Mouse (Mus musculus): ENCODE results near the gene Herpud2.

Herpud2 gene

GRCm38 (mm10) chr9:25151611-25152241 is at the start of gene Herpud2:
Gene Herpud2 (minus strand): TSS chr9:25151820.
- peak; percentile 93 for DNase-seq (ENCODE audit: low spot score)

- DNase-seq (ENCODE audit: low spot score) = no peak
Measured at GRCm38 (mm10) chr9:25200987-25201386, 49.4 kb upstream of the Herpud2 start.

DNA sequence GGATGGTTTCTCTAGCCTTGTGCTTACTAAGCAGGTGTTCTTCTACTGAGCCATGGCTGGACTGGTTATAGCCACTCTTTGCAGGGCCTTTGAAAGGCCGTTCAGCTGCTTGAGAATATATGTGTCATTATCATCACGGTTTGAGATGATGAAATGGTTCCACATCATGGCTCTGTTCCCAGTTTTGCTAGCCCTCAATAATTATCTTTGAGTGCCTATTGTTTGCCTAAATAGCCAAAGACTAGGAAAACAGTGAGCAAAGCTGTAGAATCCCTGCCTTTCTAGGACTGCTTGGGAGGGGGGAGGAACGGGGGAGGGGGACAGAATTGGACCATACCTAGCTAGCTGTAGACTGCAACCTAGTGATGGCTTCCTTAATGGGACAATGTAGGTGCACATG is 48.5 kb upstream of the Herpud2 start:
- peak; percentile 17 for DNase-seq (ENCODE audit: low spot score)

DNA sequence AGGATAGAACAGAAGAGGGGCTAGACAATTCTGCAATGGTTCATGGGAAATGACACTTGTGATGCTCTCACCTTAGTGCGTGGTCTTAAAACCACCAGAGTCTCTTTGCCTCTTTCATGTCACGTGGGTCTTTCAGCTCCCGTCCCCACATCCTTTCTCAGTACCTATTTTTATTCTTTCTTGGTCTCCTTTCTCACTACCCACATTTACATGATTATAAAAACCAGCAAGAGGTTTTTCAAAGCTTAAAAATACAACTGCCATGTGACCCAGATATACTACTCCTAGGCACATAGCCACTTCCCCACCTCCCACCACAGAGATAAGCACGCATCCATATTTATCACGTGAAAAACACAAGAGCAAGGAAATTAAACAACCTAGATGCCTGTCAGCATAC is 45.1 kb upstream of the Herpud2 start:
- DNase-seq (ENCODE audit: low spot score) = no peak

DNA sequence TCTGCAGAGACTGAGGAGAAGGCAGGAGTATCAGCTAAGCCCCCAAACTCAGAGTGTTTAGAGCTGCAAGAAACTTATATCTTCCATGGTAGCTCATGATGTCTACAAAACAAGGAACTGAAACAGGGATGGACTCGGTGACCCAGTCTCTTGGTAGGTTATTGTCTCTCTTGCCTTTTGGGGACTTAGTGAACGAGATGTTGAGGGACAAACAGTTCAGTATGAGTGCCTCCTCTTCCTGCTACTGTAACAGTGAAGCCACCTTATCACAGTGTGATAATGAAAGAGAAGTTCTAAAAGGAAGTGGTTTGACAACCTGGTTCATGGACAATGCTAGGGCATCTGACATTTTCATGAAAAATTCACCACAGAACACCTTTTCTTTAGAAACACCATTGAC is 40.0 kb upstream of the Herpud2 start:
- no peak for DNase-seq (ENCODE audit: low spot score)

DNA sequence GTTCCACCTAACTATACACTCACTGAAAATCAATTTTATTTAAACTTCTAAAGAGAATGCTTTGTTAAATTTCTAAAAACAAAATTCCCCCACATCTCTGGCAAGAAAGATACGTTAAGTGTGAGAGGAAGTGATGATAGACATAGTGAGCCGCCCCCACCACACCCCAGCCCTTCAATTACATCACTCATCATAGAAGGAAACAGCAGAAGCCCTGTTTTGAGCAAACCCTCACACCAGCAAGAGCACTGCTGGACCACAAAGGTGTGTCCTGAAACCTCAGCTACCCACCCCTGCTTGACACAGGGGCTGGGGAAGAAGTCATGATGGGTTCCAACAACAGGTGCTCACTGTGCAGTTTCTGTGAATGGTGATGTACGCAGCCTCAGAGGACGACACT is 34.9 kb upstream of the Herpud2 start:
- DNase-seq (ENCODE audit: low spot score) = no peak

GRCm38 (mm10) chr9:25185854-25186253 is 34.2 kb upstream of the Herpud2 start:
- DNase-seq (ENCODE audit: low spot score) = no peak

- no peak for DNase-seq (ENCODE audit: low spot score)
Measured at GRCm38 (mm10) chr9:25184606-25185005, 33.0 kb upstream of the Herpud2 start.

DNA sequence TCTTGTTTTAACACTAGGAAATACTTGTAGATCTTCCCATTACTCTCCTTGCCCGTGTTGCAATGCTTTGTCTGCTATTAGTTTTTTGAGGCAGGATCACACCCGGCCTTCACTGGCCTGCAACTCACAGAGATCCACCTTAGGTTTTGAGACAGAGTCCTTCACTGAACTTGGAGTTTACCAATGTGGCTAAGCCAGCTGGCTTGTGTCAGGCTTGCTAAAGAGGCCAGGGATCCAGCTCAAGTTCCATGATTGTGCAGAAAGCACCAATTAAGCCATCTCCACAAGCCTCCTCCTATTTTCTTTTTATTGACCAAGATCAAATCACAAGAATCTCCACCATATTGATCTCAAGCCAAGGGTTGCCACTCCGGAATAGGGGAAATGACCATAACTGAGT is 26.4 kb upstream of the Herpud2 start:
- no peak for DNase-seq (ENCODE audit: low spot score)

DNA sequence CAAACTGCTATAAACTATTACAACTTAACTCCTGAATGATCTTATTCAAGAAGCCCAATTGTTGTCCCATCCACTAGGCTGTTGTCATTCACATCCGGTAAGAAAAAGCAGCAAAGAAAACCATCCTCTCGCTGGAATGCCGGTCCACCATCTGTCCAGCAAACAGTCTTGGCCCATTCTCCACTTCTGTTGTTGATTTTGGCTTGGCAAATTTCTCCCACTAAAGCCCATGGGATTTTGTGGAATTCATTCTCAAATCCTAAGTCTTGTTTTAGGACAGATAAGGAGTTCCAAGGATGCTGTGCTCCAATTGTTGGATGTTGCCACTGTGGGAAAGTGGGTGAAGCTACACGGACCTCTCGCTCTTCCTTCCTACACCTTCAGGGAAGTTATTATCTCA is 25.6 kb upstream of the Herpud2 start:
- DNase-seq (ENCODE audit: low spot score) = no peak

DNA sequence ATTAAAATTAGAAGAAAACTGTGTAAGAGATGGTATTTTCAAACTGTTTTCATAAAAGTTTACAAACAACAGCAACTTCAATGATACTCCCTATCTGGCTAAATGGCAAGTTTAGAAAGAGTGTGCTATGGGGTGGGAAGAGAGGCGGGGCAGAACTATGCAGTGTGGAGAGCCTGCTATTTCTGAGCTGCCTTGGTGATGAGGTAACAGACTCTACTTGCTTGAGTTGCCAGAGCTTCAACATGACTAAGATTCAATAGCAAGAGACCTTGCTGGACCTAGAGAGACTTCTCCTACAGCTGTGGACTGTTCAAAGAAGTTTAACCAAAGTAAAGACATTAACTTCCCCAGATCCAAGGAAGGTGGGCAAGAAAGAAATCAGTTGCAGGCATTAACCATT is 24.9 kb upstream of the Herpud2 start:
- no peak for DNase-seq (ENCODE audit: low spot score)

GRCm38 (mm10) chr9:25175978-25176377 is 24.4 kb upstream of the Herpud2 start:
- DNase-seq (ENCODE audit: low spot score) = no peak

DNA sequence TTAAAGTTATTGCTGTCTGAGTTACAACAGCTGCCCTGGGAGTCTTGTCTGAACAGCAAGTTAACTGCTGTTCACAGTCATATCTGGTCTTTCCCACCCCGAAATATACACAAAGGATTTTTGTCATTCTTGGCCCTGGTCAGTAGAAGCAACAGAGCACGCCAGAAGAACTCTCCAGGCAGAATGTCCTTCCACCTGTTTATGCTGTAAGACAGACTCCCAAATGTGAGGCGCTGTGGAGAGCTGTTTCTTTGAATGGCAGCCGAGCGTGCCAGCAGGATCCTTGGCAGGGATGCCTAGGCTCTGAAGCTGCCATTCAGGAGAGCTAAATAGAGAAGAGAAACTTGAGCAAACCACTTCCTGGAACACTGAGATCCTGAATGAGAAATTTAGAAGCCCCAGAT is 23.4 kb upstream of the Herpud2 start:
- no peak for DNase-seq (ENCODE audit: low spot score)

- no peak for DNase-seq (ENCODE audit: low spot score)
Measured at GRCm38 (mm10) chr9:25174614-25175013, 23.0 kb upstream of the Herpud2 start.

DNA sequence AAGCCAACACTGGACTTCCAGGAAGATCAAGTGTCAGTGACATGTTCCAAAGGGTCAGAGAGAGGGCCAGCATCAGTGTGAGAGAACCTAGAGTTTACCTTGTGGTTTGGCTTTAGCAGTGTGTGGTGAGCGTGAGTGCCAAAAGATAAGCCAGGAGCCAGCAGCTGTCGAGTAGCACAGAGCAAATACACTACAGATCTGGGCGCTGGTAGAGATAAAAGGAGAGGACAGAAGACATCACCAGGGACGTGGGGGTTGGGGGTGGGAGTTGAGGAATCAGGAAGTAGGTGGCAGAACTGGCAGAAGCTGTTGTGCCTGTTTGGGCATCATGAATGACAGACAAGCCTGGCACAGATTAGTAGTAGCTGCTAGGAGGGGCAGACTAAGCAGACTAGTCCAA is 21.6 kb upstream of the Herpud2 start:
- no peak for DNase-seq (ENCODE audit: low spot score)

- DNase-seq (ENCODE audit: low spot score) = no peak
Measured at GRCm38 (mm10) chr9:25169626-25170025, 18.0 kb upstream of the Herpud2 start.

- peak; percentile 55 for DNase-seq (ENCODE audit: low spot score)
Measured at GRCm38 (mm10) chr9:25167458-25168084, 16.0 kb upstream of the Herpud2 start.

GRCm38 (mm10) chr9:25158218-25158617 is 6.6 kb upstream of the Herpud2 start:
- no peak for DNase-seq (ENCODE audit: low spot score)

DNA sequence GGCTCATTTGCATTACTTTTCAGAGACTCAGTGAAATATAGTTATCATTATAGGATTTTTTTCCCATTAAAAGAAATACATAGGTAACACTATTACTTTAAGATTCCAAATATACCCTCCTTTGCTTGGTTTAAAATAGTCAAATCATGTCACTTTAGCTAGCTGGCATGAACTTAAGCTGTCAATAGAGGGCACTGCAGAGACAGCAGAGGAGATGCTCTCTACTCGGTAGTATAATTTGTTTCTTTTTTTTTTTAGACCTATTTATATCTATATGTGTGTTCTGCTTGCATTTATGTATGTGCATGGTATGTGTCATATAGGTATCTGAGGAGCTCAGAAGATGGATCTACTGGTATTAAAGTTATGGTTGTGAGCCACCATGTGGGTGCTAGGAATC is 4.8 kb upstream of the Herpud2 start:
- DNase-seq (ENCODE audit: low spot score) = no peak

- DNase-seq (ENCODE audit: low spot score) = no peak
Measured at GRCm38 (mm10) chr9:25153066-25153465, 1.4 kb upstream of the Herpud2 start.

DNA sequence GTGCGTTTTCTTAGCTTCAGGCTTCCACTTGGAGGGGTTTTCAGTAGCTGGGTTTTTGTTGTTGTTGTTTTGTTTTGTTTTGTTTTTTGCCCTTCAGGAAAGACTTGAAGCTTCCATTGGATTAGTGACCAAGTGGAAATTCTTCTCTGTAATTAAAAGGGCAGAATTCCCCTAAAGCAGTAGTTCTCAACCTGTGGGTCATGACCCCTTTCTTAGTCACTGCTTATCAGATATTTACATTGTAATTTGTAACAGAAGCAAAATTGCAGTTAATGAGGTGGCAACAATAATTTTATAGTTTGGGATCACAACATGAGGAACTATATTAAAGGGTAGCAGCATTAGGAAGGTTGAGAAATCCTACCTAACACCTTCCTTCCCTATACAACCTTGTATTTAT is 837 bp upstream of the Herpud2 start:
- DNase-seq (ENCODE audit: low spot score) = no peak

GRCm38 (mm10) chr9:25150791-25151610 is 619 bp downstream of the Herpud2 start:
- DNase-seq (ENCODE audit: low spot score) = no peak

- no peak for DNase-seq (ENCODE audit: low spot score)
Measured at GRCm38 (mm10) chr9:25148767-25149166, 2.9 kb downstream of the Herpud2 start.

All from MN1 (cell line).